Mouse (Mus musculus): ENCODE data around the gene Hoxc10. TPM values are rescaled to one million over a fixed set of nuclear protein-coding genes. Genes with fewer than 3 reads are reported as not detected.

The Hoxc10 gene
- polyA plus RNA-seq, 1 experiment from 2014 or later, result not detected

DNA sequence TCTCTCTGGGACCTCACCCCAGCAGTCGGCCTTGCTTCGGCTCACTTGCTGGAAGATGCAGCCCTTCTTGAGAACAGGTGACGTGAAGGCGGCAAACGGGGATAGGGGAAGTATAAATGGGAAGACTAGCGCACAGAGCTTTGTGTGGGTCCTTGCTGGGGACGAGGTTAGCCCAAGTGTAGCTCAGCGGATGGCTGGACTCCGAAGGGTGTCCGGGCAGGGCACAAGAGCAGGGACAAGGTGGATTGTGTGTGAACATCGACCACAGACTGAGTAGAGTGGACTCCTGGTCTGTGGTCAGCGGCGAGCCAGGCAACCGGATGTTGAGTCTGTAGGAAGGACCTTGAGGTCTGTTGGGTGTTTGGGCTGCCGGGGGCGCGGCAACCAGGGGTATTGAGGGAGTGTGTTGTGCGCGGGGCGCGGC lies 9.1 kb downstream of the Hoxc10 start:
- no peak for ATAC-seq (ENCODE audit: borderline replicate concordance, extremely low read depth, low FRiP score, low TSS enrichment)
- Histone ChIP-seq H3K27ac (no peak overlapping the region), H3K27me3 (peaks cover 100% of the 10 kb centered on the region), H3K4me2 (no peak overlapping the region), H3K36me3 (no peaks in the 10 kb centered on the region), H3K4me3 (no peak overlapping the region), H3K4me1 (peaks cover 4% of the 10 kb centered on the region; the same call in 1 of the 2 replicates), H3K9me3 (no peaks in the 10 kb centered on the region), H3K9ac (no peak overlapping the region)
- WGBS, result under 1% methylated on average over 21 of the region's 21 CpGs

- Histone ChIP-seq H3K27ac (no peak within 1 kb of the TSS), H3K9me3 (no peaks in the 10 kb centered on the region), H3K4me2 (peak within 1 kb of the TSS; percentile 14; the same call in 1 of the 2 replicates), H3K27me3 (peaks cover 100% of the 10 kb centered on the region), H3K36me3 (no peaks in the 10 kb centered on the region), H3K4me1 (peaks cover 4% of the 10 kb centered on the region; the same call in 1 of the 2 replicates), H3K9ac (no peak within 1 kb of the TSS), H3K4me3 (0 out of 2 replicates have a peak within 1 kb of the TSS, but pooled peaks have one; percentile 8)
- WGBS, result 3% methylated on average over 8 of the region's 20 CpGs
- ATAC-seq (ENCODE audit: borderline replicate concordance, extremely low read depth, low FRiP score, low TSS enrichment), result no peak
Measured at GRCm38 (mm10) chr15:102976171-102976570, 9.6 kb downstream of the Hoxc10 start, which contains the start of gene Hoxc9. TSS of gene Hoxc9 (plus strand) at chr15:102976439.

DNA sequence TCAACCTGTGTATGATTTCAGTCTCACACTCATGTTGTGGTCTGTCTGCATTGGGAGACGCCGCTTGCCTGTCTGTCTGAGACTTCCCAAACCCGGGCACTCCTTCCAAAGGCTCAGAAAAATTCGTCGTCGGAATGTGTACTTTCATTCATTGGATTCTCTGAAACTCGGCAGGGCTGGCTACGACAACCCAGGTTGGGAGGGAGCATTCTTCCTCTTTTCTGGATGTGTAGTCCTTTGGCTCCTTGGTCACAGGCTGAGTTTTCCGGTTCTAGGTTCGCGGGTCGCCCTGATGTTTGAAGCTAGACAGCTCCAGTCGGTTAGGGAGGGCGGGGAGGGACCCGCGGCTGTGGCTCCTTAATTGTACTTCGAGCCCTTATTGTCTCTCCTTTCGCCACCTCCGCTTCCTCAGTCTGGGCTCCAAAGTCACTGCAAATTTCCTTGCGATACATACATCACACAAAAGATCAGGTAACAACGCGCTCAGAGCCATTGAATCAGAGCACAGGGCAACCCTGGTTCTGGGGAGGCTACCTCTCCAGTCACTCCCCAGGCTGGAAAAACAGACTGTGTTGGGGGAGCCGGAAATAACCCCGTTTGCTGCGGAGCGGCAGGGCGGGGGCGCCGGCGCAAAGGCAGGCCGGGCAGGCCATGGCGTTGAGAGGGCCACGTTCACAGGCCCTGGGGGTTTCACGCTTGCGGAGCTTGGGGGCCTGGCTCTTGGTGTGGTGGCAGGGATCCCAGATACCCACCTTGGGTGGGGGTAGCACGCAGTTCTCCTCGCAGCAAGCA lies 10.2 kb downstream of the Hoxc10 start:
- peaks cover 100% of the 10 kb centered on the region for H3K27me3 ChIP-seq
- no peaks in the 10 kb centered on the region for H3K36me3 ChIP-seq
- ATAC-seq (ENCODE audit: borderline replicate concordance, extremely low read depth, low FRiP score, low TSS enrichment), result no peak
- peak overlapping the region; percentile 14; the same call in 1 of the 2 replicates for H3K4me2 ChIP-seq
- H3K27ac ChIP-seq, result no peak overlapping the region
- no peaks in the 10 kb centered on the region for H3K9me3 ChIP-seq
- 0 out of 2 replicates have a peak overlapping the region, but pooled peaks have one; percentile 8 for H3K4me3 ChIP-seq
- peaks cover 10% of the 10 kb centered on the region for H3K4me1 ChIP-seq
- H3K9ac ChIP-seq, result no peak overlapping the region
- WGBS, result 1% methylated on average over 37 of the region's 37 CpGs

DNA sequence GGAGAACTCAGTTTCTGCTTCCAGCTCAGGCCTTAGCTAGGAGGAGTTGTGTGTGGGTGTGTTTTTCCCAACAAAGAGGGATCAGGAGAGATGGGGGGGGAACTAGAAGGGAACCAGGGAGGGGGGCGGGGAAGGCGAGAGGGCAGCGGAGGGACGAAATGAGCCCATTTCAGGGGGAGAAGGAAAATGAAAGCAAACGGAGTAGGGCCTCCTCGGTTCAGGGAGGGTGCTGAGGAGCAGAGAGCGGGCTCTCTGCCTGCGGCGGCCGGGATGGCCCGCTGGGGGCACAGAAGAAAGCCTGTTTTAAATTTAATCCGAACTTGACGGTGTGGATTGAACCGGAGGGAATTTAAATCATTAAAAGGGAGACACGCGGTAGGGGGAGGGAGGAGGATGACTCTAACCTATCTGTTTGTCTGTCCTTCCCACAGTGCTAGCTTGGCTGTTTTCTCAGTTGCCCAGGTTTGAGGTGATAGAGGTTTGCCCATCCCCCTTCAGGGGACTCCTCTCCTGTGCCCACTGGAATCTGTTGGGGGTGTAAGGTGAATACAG lies 10.9 kb downstream of the Hoxc10 start:
- H3K4me1 ChIP-seq, result peaks cover 11% of the 10 kb centered on the region
- H3K27ac ChIP-seq, result no peak overlapping the region
- 0 out of 2 replicates have a peak overlapping the region, but pooled peaks have one; percentile 8 for H3K4me3 ChIP-seq
- no peak overlapping the region for H3K9ac ChIP-seq
- WGBS, result 2% methylated on average over 16 of the region's 16 CpGs
- H3K9me3 ChIP-seq, result no peaks in the 10 kb centered on the region
- peaks cover 100% of the 10 kb centered on the region for H3K27me3 ChIP-seq
- no peaks in the 10 kb centered on the region for H3K36me3 ChIP-seq
- peak overlapping the region; percentile 14; the same call in 1 of the 2 replicates for H3K4me2 ChIP-seq
- ATAC-seq (ENCODE audit: borderline replicate concordance, extremely low read depth, low FRiP score, low TSS enrichment), result no peak

DNA sequence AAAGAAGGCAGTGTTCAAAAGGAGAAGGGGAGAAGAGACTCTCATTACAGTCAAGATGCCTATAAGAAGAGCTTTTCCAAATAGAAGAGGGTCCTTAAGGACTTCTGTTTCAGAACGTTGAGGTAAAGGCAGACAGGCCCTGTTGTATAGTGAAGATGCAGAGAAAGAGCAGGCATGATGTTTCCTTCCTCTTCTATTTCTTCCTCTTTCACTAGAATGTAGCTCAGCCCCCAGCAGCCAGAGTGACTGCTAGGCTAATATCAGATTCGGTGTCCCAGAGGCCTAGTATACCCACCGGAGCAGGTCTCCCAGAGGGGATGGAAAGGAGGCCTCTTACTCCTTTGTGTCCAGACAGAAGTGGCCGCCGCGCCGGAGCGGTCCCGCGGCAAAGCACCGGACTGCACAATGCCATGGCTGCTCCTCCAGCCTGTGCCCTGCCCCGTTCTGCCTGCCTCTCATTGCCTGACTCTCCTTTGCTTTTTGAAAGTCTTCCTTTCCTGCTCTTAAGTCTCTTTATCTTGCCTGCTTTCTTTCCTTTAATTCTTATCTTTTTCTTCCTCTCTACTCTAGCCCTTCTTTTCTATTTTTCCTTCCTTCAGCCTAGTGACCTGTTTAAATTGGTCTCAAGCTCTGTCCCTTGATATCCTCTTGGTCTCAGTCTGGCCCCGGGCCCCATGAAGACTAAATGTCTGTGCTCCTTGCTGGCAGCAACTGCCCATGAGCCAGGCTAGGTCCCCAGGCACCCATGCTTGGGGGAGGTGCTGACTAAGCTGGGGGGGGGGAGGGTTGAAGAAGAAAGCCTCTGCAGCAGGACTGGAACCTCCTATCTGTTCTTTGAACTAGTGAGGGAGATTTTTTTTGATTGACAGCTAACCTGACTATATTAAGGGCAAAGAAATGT lies 12.3 kb downstream of the Hoxc10 start:
- no peak overlapping the region for H3K4me3 ChIP-seq
- ATAC-seq (ENCODE audit: borderline replicate concordance, extremely low read depth, low FRiP score, low TSS enrichment), result no peak
- peaks cover 100% of the 10 kb centered on the region for H3K27me3 ChIP-seq
- no peaks in the 10 kb centered on the region for H3K36me3 ChIP-seq
- H3K9ac ChIP-seq, result no peak overlapping the region
- peaks cover 11% of the 10 kb centered on the region for H3K4me1 ChIP-seq
- no peaks in the 10 kb centered on the region for H3K9me3 ChIP-seq
- H3K27ac ChIP-seq, result no peak overlapping the region
- no peak overlapping the region for H3K4me2 ChIP-seq
- 2% methylated on average over 13 of the region's 13 CpGs for WGBS

- Histone ChIP-seq H3K4me2 (no peak overlapping the region), H3K4me3 (no peak overlapping the region), H3K9ac (no peak overlapping the region), H3K27ac (no peak overlapping the region), H3K4me1 (peaks cover 11% of the 10 kb centered on the region), H3K27me3 (peaks cover 100% of the 10 kb centered on the region), H3K9me3 (no peaks in the 10 kb centered on the region), H3K36me3 (no peaks in the 10 kb centered on the region)
- ATAC-seq (ENCODE audit: borderline replicate concordance, extremely low read depth, low FRiP score, low TSS enrichment), result no peak
- 0% methylated on average over 1 of the region's 1 CpGs for WGBS
Measured at GRCm38 (mm10) chr15:102979936-102980335, 13.3 kb downstream of the Hoxc10 start.

DNA sequence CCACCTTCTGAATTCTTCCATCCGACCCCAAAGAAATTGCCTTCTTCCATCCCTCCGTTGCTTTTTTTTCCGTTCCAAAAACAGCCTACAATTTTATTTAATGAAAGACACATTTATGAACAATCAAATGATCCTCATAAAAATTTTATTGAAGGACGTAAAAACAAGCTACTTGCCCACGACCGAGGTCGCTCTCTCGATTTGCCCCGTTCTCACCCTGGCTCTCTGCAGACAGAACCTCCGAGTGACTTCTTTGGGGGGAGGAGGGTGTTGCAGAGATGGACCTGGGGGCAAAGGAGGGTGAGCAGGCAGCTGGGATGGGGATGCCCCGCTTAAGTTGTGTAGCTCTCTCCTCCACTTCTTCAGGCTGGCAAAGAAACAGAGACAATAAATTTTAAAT lies 13.8 kb downstream of the Hoxc10 start:
- no peak overlapping the region for H3K9ac ChIP-seq
- H3K27ac ChIP-seq, result no peak overlapping the region
- H3K36me3 ChIP-seq, result no peaks in the 10 kb centered on the region
- no peak overlapping the region for H3K4me2 ChIP-seq
- 4% methylated on average over 11 of the region's 11 CpGs for WGBS
- no peaks in the 10 kb centered on the region for H3K9me3 ChIP-seq
- no peak for ATAC-seq (ENCODE audit: borderline replicate concordance, extremely low read depth, low FRiP score, low TSS enrichment)
- peaks cover 100% of the 10 kb centered on the region for H3K27me3 ChIP-seq
- no peak overlapping the region for H3K4me3 ChIP-seq
- H3K4me1 ChIP-seq, result peaks cover 11% of the 10 kb centered on the region

DNA sequence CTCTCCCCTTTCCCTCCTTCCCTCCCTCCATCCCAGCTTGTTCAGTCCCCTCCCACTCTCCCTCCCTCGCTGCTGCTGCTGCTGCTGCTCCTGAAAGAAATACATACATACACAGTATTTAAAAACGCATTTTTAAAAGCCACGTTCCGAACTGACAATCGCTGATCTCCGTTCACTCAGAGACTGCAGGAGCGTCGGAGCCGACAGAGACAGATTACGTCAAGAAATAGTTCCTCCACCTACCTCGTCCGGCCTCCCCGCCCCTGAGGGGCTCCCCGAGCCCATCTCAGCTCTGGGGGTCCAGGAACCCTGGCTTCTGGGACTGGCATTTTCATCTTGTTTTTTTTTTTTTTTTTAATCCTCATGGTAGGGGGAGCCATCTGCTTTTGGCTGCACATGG lies 14.3 kb downstream of the Hoxc10 start:
- Histone ChIP-seq H3K27ac (no peak overlapping the region), H3K27me3 (peaks cover 100% of the 10 kb centered on the region), H3K36me3 (no peaks in the 10 kb centered on the region), H3K4me2 (peak overlapping the region; percentile 37; the same call in 1 of the 2 replicates), H3K4me1 (peaks cover 11% of the 10 kb centered on the region), H3K9me3 (no peaks in the 10 kb centered on the region), H3K4me3 (no peak overlapping the region), H3K9ac (no peak overlapping the region)
- under 1% methylated on average over 14 of the region's 14 CpGs for WGBS
- no peak for ATAC-seq (ENCODE audit: borderline replicate concordance, extremely low read depth, low FRiP score, low TSS enrichment)

DNA sequence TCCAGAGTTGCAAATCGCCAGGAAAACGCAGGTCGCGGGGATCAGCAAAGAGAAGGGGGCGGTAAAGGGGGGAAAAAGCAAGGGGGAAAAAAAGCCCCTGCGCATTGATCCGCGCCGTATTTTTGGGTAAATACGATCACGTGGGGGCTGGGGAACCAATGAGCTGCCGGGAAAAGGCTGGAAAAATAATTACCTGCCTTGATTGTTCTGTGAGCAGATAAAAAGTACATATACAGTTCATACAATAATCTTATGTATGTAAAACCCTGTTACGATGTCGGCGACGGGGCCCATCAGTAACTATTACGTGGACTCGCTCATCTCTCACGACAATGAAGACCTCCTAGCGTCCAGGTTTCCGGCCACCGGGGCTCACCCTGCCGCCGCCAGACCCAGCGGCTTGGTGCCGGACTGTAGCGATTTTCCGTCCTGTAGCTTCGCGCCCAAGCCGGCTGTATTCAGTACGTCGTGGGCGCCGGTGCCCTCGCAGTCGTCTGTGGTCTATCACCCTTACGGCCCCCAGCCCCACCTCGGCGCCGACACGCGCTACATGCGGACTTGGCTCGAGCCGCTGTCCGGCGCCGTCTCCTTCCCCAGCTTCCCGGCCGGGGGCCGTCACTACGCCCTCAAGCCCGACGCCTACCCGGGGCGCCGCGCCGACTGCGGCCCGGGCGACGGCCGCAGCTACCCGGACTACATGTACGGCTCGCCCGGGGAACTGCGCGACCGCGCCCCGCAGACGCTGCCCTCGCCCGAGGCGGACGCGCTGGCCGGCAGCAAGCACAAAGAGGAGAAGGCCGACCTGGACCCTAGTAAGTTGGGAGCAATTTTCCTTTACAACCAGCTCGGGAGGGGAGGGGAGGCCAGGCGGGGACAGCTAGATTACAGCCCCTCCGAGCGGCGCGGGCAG lies 15.0 kb downstream of the Hoxc10 start:
- H3K9me3 ChIP-seq, result no peaks in the 10 kb centered on the region
- H3K36me3 ChIP-seq, result no peaks in the 10 kb centered on the region
- peak overlapping the region; percentile 37 for H3K4me2 ChIP-seq
- H3K27me3 ChIP-seq, result peaks cover 100% of the 10 kb centered on the region
- peak overlapping the region; percentile 16 for H3K4me3 ChIP-seq
- ATAC-seq (ENCODE audit: borderline replicate concordance, extremely low read depth, low FRiP score, low TSS enrichment), result peak; percentile 16; the same call in 1 of the 2 replicates
- H3K27ac ChIP-seq, result no peak overlapping the region
- H3K4me1 ChIP-seq, result peaks cover 11% of the 10 kb centered on the region
- H3K9ac ChIP-seq, result no peak overlapping the region
- WGBS, result under 1% methylated on average over 88 of the region's 88 CpGs

DNA sequence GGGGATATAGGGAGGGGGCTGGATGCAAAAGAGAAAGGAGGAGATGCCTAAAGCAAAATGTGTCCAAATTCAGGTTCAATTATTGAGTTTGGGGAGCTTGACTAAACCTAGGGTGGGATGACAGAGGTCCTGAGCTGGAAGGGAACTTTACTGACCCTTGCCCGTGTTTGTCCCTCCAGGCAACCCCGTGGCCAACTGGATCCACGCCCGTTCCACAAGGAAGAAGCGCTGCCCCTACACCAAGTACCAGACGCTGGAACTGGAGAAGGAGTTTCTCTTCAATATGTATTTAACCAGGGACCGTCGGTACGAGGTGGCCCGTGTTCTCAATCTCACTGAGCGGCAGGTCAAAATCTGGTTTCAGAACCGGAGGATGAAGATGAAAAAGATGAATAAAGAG lies 17.1 kb downstream of the Hoxc10 start:
- Histone ChIP-seq H3K4me3 (no peak overlapping the region), H3K4me2 (no peak overlapping the region)
- no peak for ATAC-seq (ENCODE audit: borderline replicate concordance, extremely low read depth, low FRiP score, low TSS enrichment)

DNA sequence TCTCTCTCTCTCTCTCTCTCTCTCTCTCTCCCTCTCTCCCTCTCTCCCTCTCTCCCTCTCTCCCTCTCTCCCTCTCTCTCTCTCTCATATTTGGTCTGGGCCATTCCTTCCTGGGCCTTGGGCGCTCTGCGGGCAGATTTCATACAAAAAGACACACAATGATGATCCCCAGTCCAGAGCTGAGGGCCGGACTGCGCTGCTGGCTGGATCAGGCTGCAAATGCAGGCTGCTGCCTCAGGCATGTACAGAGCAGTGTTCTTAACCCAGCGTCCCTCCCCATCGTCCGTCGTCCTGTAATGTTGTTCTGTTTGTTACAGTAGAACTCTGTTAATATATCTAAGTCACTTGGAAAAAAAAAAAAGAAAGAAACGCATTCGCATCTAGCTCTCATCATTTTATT lies 17.9 kb downstream of the Hoxc10 start:
- WGBS, result 3% methylated on average over 10 of the region's 10 CpGs
- Histone ChIP-seq H3K4me3 (no peak overlapping the region), H3K27me3 (peaks cover 100% of the 10 kb centered on the region), H3K36me3 (no peaks in the 10 kb centered on the region), H3K4me1 (peaks cover 7% of the 10 kb centered on the region), H3K27ac (no peak overlapping the region), H3K4me2 (no peak overlapping the region), H3K9me3 (no peaks in the 10 kb centered on the region), H3K9ac (no peak overlapping the region)
- ATAC-seq (ENCODE audit: borderline replicate concordance, extremely low read depth, low FRiP score, low TSS enrichment), result no peak

More for the DNA sequence above, 17.1 kb downstream of the Hoxc10 start:
- Histone ChIP-seq H3K4me1 (peaks cover 7% of the 10 kb centered on the region), H3K27me3 (peaks cover 100% of the 10 kb centered on the region), H3K9ac (no peak overlapping the region), H3K36me3 (no peaks in the 10 kb centered on the region), H3K9me3 (no peaks in the 10 kb centered on the region), H3K27ac (no peak overlapping the region)
- 0% methylated on average over 12 of the region's 12 CpGs for WGBS
